Mouse (Mus musculus) effector memory CD4-positive, alpha-beta T cell, adult 7 months (primary cell): Measurements from ENCODE around the gene Gm20708. TPM values are rescaled to one million over a fixed set of nuclear protein-coding genes. Genes with fewer than 3 reads are reported as not detected.

ENCODE experiments used
- polyA plus RNA-seq: library from polyadenylated mRNA; unstranded; fragments of 100-300 nt; shearing (Covaris generic); gene quantifications from one replicate; pipeline ENCODE4 v1.2.1, GENCODE M21; 2017

The Gm20708 gene
- polyA plus RNA-seq, result 1.7 TPM

GRCm38 (mm10) chr11:117809407-117810311 is at the start of gene Gm20708, which contains the start of gene Syngr2:
Gm20708 (plus strand) TSS chr11:117809668.
Syngr2 (plus strand) TSS chr11:117809668.

GRCm38 (mm10) chr11:117781993-117782704 is 27.3 kb upstream of the Gm20708 start, which contains the start of the genes Tmc8 and Tmc6:
Tmc8 (plus strand) TSS chr11:117782076.
Tmc6 (minus strand) TSS chr11:117782198.

GRCm38 (mm10) chr11:117797511-117798159 is 11.8 kb upstream of the Gm20708 start, which contains the start of gene 6030468B19Rik:
6030468B19Rik (plus strand) TSS chr11:117797660.

GRCm38 (mm10) chr11:117825333-117826101 is 16.0 kb downstream of the Gm20708 start, which contains the start of the genes Afmid and Tk1:
Afmid (plus strand) TSS chr11:117825924.
Tk1 (minus strand) TSS chr11:117826092.

GRCm38 (mm10) chr11:117848985-117849671 is 39.7 kb downstream of the Gm20708 start, which contains the start of gene Birc5:
Birc5 (plus strand) TSS chr11:117849251.

GRCm38 (mm10) chr11:117860601-117861000 is 51.1 kb downstream of the Gm20708 start, which contains the start of gene Tmem235:
Tmem235 (plus strand) TSS chr11:117860752.

GRCm38 (mm10) chr11:117872861-117873608 is 63.6 kb downstream of the Gm20708 start, which contains the start of gene Tha1:
Tha1 (minus strand) TSS chr11:117873481.

Other genes starting within 250 kb of the Gm20708 start
- gene Tnrc6c, start 155.4 kb upstream of the Gm20708 start, polyA plus RNA-seq, result 19.1 TPM
- gene Tmc8, start 27.6 kb upstream of the Gm20708 start, polyA plus RNA-seq, result 41.4 TPM
- gene Tmc6, start 27.5 kb upstream of the Gm20708 start, polyA plus RNA-seq, result 111 TPM
- not detected for gene 6030468B19Rik, start 12.0 kb upstream of the Gm20708 start, polyA plus RNA-seq
- 97.3 TPM for gene Syngr2, start within 50 bp of the Gm20708 start, polyA plus RNA-seq
- gene Afmid, start 16.3 kb downstream of the Gm20708 start, polyA plus RNA-seq, result 17.8 TPM
- gene Tk1, start 16.4 kb downstream of the Gm20708 start, polyA plus RNA-seq, result 13.2 TPM
- gene Birc5, start 39.6 kb downstream of the Gm20708 start, polyA plus RNA-seq, result 0.43 TPM
- not detected for gene Tmem235, start 51.1 kb downstream of the Gm20708 start, polyA plus RNA-seq
- 9.5 TPM for gene Tha1, start 63.8 kb downstream of the Gm20708 start, polyA plus RNA-seq
- 515 TPM for gene Socs3, start 160.4 kb downstream of the Gm20708 start, polyA plus RNA-seq
- 44.4 TPM for gene Pgs1, start 176.6 kb downstream of the Gm20708 start, polyA plus RNA-seq